Mouse (Mus musculus): ENCODE measurements around the gene Ptpdc1.

DNA sequence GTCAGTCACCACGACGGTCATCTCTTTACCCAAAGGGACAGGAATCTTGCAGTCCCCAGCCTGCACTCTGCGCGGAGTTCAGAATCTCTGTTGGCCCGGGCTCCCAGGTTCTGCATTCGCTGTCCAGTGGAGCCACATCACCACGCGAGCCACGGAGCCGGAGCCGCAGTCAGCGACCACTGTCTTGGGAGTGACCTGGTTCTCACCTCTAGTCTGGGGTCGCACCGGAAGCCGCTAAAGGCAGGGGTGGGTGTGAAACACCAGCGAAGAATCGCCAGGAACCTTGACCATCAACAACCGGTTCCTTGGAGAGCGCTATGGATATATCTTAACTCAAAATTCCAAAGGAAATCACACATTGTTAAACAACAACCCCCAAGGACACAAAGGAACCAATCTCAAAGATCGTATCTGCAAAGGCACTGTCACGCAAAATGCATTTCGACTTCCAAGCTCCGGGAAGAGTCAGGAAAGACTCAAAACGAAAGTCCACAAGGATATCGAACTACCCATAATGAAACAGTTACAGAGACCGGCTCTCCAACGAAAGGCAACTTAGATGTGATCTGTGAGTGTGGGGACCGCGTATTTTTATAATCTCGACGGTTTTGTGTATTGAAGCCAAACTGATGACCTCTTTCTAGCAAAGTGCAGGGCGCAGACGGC, 33.3 kb upstream of the Ptpdc1 start:
- no peak for TF ChIP-seq CTCF (IDR thresholded peaks at IDR 0.05; ENCODE audit: low read depth, low read length)
- TF ChIP-seq POLR2A (IDR thresholded peaks at IDR 0.05; ENCODE audit: borderline replicate concordance, low read depth, low read length) = no peak

Data from bone marrow macrophage, adult 2 months (primary cell).